Mouse (Mus musculus) lung, postnatal 25 days (tissue): ENCODE results near the gene Bbs9.

ENCODE experiments used
- DNase-seq: peaks from one replicate; pipeline ENCODE4 v3.0.0; 2022; ENCODE audit warnings: low spot score

The Bbs9 gene

DNA sequence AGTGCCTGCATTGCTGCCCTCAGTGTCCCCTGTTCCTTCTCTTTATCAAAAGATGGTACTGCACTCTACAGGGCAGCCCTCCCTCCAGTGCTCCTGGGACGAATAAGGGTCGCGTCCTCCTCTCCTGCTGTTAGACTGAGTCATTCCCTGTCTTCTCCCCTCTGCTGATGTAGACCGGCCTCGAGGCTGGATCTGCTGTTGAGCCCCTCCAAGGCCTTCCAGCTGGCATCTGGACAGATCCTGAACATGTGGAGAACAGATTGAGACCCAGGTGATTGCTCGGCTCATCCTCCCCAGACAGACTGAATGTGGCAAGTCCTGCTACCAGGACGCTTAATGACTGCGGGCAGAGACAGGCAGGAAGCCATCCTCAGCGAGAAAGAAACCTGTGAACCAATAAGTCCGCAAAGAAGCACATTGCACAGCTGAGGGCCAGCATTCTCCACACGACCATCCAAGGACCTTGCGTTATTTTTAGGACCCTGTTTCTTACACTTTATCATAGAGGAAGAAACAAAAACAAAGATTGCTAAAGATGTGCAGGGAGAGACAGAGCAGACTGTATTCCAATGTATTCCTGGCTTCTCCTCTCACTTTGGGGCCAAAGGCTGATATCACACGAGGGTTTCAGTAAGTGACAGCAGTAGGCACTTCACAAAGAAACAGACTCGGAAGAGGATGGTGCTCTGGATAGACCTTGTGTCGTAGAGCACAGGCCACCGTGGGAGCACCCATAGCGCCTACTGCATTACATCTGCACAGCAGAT, 275.4 kb downstream of the Bbs9 start:
- DNase-seq, result peak; percentile 33

DNA sequence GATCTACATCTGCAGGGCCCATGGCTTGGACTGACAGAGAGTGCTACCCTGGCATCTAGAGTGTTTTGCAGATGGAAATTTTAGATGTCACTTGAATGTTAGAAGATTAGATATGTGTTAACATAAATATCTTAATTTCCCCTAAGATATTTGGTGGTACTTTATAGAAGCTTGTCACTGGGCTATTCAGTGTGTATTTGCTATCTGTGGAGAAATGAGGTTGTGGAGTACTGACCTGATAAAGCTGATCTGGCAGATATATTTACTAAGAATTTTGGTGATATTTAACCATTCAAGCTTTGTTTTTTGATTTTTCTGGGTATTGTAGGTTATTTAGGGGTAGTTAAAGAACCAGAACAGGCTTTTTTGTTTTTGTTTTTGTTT, 276.0 kb downstream of the Bbs9 start:
- DNase-seq, result no peak

DNA sequence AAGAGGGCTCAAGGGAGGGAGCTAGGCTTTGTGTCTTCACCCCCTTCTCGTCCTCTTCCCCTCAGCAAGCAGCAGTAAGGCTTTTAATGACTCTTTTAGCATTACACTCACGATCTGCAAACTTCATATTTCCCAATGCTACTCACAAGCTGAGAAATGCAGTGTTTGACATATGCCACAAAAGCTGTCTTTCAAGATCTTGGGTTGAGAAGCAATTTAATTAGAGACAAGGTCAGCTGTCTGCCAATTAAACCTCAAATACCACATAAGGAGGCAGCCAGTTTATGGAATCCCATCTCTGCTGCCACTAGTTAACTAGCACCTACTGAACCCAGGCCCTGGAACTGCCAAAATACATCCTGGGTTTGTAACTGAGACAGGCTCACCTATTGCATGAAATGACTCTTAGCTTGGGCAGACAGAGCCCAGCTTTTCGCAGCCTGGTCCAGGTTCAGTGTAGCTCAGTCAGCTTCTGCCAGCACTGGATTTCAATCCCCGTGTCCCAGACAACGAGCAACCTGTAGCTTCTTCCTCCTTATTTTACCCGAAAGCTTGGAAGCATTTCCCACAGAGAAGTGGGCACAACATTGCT, 278.7 kb downstream of the Bbs9 start:
- no peak for DNase-seq

DNA sequence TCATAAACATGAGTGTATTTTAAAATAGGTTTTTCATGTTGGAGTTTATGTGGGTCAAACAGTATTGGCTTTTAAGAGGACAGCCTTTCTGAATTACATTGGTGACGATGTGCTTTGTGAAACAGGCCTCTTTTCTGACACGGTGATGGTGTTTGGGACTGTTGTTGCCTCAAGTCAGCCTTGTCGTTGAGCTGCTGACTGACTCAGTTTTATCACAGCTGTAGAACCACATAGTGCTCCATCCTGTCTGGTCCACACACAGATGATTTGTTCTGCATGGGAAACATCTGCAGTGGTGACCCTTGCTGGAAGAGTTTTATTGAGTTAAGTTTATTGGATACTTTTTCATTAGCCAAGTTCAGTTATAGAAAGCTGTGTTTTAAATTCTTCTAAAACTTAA, 283.0 kb downstream of the Bbs9 start:
- no peak for DNase-seq

GRCm38 (mm10) chr9:22759241-22759640, 283.7 kb downstream of the Bbs9 start:
- DNase-seq, result no peak

- no peak for DNase-seq
Observed at GRCm38 (mm10) chr9:22760376-22760775, 284.9 kb downstream of the Bbs9 start.

- no peak for DNase-seq
Observed at GRCm38 (mm10) chr9:22761487-22761886, 286.0 kb downstream of the Bbs9 start.

- peak; percentile 21 for DNase-seq
Observed at GRCm38 (mm10) chr9:22765618-22766220, 290.2 kb downstream of the Bbs9 start.

DNA sequence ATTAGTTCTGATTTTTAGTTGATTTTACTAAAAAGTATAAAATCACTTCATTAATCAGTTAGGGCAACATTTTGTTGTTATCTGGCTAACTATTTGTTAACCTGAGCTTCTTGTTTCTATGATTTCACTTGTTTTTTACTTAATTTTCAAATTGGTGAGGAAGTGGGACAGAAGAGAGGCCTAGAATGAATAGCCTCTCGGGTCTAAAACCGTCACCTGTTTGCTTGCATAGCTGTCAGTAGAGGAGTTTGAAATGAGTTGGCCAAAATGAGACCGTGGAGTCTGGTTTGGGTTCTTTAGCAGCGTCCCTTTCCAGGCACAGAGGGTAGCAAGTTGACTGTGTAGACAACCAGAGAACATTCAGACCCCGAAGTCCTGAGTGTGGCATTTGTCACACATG, 291.6 kb downstream of the Bbs9 start:
- DNase-seq, result no peak

GRCm38 (mm10) chr9:22767860-22768259, 292.3 kb downstream of the Bbs9 start:
- no peak for DNase-seq

GRCm38 (mm10) chr9:22771785-22772184, 296.3 kb downstream of the Bbs9 start:
- DNase-seq, result no peak

GRCm38 (mm10) chr9:22776246-22776961, 300.9 kb downstream of the Bbs9 start:
- no peak for DNase-seq

DNA sequence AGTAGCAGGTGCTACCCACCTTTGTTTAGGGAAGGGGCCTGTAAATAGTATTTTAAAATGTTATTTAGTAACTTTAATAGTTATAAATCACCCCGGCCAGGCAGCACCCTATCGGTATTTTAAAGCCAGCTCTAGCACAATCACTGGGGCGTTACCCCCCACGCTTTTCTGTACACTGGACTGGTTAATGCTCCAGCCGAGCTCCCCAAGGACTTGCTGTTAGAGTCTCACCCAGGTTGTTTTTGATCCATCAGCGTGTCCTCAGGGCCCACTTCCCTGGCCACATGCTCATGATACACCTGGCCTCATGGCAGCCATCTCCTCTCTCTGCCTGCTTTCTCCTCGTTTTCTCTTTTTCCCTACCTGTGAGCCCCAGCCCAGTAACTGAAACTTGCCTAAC, 301.9 kb downstream of the Bbs9 start:
- no peak for DNase-seq

- DNase-seq, result no peak
Observed at GRCm38 (mm10) chr9:22779631-22780030, 304.1 kb downstream of the Bbs9 start.

DNA sequence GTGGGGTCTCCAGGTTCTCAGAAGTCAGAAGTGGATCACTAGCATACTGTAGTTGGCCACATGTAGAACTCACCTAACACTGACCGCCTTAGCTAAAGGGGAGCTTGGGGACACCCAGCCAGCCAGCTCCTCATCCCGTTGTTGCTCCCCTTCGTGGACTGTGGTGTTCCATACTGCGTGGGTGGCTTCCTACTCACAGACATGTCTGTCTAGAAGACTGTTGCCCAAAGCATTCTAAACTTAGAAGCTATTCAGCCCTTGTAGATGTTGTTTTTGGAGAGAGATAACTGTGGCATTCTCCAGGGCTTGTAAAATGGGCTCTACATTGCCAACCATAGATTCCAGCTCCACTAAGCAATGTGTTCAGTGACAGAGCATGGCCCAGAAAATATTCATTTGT, 310.5 kb downstream of the Bbs9 start:
- no peak for DNase-seq

GRCm38 (mm10) chr9:22788423-22788822, 312.9 kb downstream of the Bbs9 start:
- DNase-seq, result no peak

GRCm38 (mm10) chr9:22788850-22789249, 313.3 kb downstream of the Bbs9 start:
- DNase-seq, result no peak

- DNase-seq, result no peak
Observed at GRCm38 (mm10) chr9:22789380-22790168, 314.1 kb downstream of the Bbs9 start.

DNA sequence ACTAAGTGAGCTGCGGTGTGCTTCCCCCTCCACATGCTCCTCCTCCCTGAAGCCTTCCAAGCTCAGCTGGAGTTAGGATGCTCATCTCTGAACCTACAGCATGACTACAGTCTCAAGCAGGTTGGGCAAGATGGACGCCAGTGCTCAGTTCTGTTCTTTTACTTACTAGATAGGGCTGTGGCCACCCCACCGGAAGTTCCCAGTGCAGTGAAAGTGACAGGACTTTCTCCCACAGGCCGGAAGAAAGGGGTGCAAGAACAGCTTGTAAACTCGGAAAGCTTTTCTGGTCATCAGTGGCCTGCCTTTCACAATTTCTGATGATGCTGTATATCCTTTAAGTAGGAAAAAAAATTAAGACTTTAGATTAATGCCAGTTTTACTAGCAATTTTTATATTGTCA, 315.7 kb downstream of the Bbs9 start:
- no peak for DNase-seq

DNA sequence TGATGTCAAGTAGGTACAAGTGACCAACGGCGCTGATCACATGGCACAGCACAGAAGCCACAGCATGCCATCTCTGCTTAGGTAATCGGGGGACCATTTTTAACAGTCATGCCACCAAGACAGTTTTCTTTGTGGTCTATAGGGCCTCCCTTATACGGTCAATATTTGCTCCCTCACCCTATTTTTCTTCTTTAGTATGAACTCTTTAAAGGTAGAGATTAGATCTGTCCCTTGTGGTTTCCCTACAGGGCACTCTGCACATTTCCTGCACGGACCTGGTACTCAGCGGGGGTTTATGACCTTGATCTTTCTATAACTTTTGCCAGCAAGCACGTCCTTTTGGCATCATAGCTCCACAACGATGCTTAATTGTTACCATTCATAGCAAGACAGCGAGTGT, 316.2 kb downstream of the Bbs9 start:
- no peak for DNase-seq

GRCm38 (mm10) chr9:22793698-22794097, 318.2 kb downstream of the Bbs9 start:
- DNase-seq, result no peak

- no peak for DNase-seq
Observed at GRCm38 (mm10) chr9:22800675-22801074, 325.2 kb downstream of the Bbs9 start.
